Mouse (Mus musculus): ENCODE measurements at regions not wholly inside any gene's neighbourhood (a gene's known extent, or its start where the extent isn't known, plus 50 kb on each side); places are given as distances from the start of the nearest gene placed in this dataset.

DNA sequence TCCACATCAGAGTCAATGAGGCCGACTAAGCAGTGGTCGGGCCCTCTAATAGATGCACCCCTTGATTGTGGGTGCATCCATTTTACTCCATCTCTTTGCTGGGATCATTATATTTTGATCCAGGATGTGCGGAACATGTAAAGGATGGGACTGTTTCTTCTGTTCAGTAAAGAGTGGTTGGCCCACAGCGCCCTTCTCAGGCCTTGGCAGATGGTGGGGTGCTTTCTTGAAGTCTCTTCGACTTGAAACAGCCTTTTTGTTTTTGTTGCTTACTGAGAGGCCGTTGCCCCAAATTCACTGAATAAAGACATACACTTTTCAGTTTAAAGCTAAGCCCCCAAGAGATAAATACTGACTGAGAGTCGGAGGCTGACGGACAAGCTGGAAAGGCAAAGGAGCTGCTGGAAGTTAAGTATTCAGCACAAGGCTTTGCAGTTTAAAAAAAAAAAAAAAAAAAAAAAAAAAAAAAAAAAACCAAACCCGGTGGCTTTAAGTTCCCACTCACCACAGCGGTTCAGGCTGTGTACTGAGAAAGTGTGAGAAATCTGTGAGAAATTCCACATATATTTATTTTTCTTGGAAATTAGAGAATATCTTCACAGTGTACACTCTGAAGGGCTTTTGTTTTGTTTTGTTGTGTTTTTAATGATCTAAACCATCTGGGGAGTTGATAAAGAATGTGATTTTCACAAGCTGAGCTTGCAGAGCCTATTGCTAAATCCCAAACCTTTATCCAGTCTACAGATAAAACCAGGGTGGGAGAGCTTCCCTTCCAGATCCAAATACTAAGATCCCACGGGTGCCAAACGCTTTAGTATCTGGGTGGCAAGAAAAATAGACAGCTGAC, 285.3 kb upstream of the Mpdz start:
- peaks cover 6% of the 10 kb centered on the region for H3K4me1 ChIP-seq (ENCODE audit: control insufficient read depth, insufficient read depth, low read length)
- H3K27ac ChIP-seq (ENCODE audit: insufficient read depth, low read depth, low read length), result no peak overlapping the region
- WGBS, result 35% methylated on average over 12 of the region's 12 CpGs
- no peak overlapping the region for H3K4me3 ChIP-seq (ENCODE audit: insufficient read depth, low read depth, low read length)
- no peak for TF ChIP-seq POLR2A (IDR thresholded peaks at IDR 0.05; ENCODE audit: insufficient read depth, low read depth, low read length)
- no peak for TF ChIP-seq CTCF (IDR thresholded peaks at IDR 0.05; ENCODE audit: insufficient read depth, low read depth, low read length)

DNA sequence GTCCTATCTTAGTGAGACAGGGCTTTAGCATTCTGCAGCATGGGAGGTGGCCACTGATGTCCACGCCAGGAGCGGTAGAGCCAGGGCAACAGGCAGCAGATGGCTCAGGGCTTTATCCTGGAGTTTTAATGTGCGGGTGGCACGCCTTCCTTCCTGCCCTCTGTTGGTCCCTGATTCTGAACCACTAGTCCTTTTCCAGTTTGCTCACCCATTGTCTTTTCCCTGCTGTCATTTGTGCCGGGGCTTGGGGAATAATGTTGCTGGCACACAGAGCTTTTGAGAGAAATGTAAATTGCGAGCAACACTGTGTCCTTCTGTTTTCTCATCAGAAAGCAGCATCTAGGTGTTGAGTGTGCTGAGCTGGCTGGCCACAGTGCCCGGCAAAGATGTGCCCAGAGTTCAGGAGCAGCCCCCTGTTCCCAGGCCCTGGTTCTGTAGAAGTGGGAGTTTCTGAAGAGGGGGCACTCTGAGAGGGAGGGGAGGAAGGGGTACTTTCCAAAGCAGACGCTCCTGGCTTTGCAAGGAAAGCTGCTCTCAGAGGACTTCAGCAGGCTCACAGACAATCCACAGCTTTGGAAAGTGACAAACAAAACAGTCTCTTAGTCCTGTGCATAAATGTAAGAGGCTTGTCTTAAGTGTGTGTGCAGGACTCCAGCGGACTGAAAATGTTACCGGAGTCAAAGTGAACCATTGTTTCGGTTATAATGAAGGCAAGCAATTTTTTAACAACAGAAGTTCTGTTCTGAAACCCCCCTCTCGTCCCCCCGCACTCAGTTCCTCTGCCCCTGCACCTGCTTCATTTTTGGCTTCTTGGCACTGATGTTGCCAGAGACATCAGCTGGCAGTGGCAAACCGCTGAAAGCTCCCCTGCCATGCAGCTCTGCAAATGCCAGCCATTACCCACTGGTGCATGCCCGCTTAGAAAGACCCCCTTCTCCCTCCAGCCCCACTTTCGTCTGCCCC, 284.4 kb upstream of the Mpdz start:
- Histone ChIP-seq H3K4me1 (ENCODE audit: control insufficient read depth, insufficient read depth, low read length) (peaks cover 6% of the 10 kb centered on the region), H3K4me3 (ENCODE audit: insufficient read depth, low read depth, low read length) (no peak overlapping the region), H3K27ac (ENCODE audit: insufficient read depth, low read depth, low read length) (no peak overlapping the region)
- TF ChIP-seq POLR2A (IDR thresholded peaks at IDR 0.05; ENCODE audit: insufficient read depth, low read depth, low read length), result no peak
- TF ChIP-seq CTCF (IDR thresholded peaks at IDR 0.05; ENCODE audit: insufficient read depth, low read depth, low read length), result no peak
- WGBS, result 38% methylated on average over 16 of the region's 16 CpGs

DNA sequence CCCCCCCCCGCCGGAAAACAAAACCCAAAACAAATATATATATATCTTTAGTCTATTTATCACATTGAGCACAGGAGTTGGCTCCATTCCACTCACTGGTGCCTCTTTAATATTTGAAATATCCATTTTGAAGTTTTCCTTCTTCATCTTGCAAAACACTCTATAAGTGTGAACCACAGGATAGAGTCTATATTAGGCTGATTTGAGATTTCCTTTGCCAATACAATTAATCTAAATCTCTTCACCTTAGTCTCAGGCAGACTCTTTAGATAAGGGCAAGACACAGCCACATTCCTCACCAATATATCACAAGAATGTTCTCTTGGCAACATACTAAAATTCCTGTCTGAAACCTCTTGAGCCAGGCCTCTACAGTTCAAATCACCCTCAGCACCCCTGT, 282.1 kb upstream of the Mpdz start:
- H3K27ac ChIP-seq (ENCODE audit: insufficient read depth, low read depth, low read length), result no peak overlapping the region
- H3K4me3 ChIP-seq (ENCODE audit: insufficient read depth, low read depth, low read length), result no peak overlapping the region
- WGBS, result 100% methylated on average over 2 of the region's 2 CpGs
- TF ChIP-seq CTCF (IDR thresholded peaks at IDR 0.05; ENCODE audit: insufficient read depth, low read depth, low read length), result no peak
- TF ChIP-seq POLR2A (IDR thresholded peaks at IDR 0.05; ENCODE audit: insufficient read depth, low read depth, low read length), result no peak
- peaks cover 6% of the 10 kb centered on the region for H3K4me1 ChIP-seq (ENCODE audit: control insufficient read depth, insufficient read depth, low read length)

DNA sequence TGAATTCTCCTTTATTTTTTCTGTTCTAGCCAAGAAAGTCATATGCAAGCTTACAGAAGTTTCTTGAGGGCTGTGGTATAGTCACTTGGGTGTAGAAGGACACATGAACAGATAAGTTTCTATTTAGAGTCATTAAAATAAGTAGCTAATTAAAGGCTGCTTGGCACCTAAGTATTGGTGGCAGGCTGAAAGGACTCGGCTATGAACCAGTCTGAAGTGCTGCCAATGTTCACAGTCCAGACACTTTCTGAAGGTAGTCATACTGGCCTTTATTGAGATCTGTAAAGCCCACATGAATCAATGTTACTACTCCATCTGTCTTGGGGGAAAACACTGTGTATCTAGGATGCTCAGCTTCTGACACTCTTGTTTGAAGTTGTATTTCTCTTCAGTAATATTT, 269.8 kb upstream of the Mpdz start:
- H3K4me3 ChIP-seq (ENCODE audit: insufficient read depth, low read depth, low read length), result no peak overlapping the region
- H3K4me1 ChIP-seq (ENCODE audit: control insufficient read depth, insufficient read depth, low read length), result no peaks in the 10 kb centered on the region
- TF ChIP-seq POLR2A (IDR thresholded peaks at IDR 0.05; ENCODE audit: insufficient read depth, low read depth, low read length) (no peak), CTCF (IDR thresholded peaks at IDR 0.05; ENCODE audit: insufficient read depth, low read depth, low read length) (no peak)
- 38% methylated on average over 1 of the region's 1 CpGs for WGBS
- no peak overlapping the region for H3K27ac ChIP-seq (ENCODE audit: insufficient read depth, low read depth, low read length)

DNA sequence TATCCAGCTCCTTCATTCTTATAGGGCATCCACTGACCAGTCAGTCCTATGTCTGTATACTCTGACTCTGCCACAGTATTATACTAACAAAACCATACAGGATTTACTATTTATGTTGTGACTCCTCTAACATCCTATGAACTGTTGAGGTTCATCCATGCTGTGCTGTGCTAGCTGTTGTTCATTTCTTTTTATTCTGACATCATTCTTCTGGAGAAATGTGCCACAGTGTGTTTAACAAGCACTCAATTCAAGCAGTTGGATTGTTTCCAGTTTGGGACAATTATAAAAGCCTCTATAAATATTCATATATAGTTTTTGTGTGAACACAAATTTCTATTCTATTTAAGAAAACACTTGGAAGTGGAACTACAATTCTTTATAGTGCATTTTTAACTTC, 252.6 kb upstream of the Mpdz start:
- Histone ChIP-seq H3K4me3 (ENCODE audit: insufficient read depth, low read depth, low read length) (no peak overlapping the region), H3K4me1 (ENCODE audit: control insufficient read depth, insufficient read depth, low read length) (no peaks in the 10 kb centered on the region), H3K27ac (ENCODE audit: insufficient read depth, low read depth, low read length) (no peak overlapping the region)
- no peak for TF ChIP-seq CTCF (IDR thresholded peaks at IDR 0.05; ENCODE audit: insufficient read depth, low read depth, low read length)
- no peak for TF ChIP-seq POLR2A (IDR thresholded peaks at IDR 0.05; ENCODE audit: insufficient read depth, low read depth, low read length)

DNA sequence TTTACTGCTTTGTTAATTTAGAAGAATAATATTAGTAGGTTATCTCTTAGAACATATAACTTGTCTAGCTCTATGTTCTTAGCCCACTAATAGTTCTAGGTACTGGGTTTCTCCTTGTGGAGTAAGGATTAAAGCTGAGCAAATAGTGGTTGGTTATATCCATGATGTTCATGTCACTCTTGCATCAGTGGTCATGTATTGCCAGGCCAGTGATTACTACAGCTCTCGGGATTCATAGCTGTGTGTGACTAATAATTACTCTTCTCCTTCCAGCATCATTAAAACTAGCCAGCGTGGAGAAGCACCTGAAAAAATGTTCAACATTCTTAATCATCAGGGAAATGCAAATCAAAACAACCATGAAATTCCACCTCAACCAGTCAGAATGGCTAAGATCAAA, 234.6 kb upstream of the Mpdz start:
- H3K4me3 ChIP-seq (ENCODE audit: insufficient read depth, low read depth, low read length), result no peak overlapping the region
- no peaks in the 10 kb centered on the region for H3K4me1 ChIP-seq (ENCODE audit: control insufficient read depth, insufficient read depth, low read length)
- no peak overlapping the region for H3K27ac ChIP-seq (ENCODE audit: insufficient read depth, low read depth, low read length)
- 90% methylated on average over 2 of the region's 2 CpGs for WGBS
- TF ChIP-seq POLR2A (IDR thresholded peaks at IDR 0.05; ENCODE audit: insufficient read depth, low read depth, low read length), result no peak

DNA sequence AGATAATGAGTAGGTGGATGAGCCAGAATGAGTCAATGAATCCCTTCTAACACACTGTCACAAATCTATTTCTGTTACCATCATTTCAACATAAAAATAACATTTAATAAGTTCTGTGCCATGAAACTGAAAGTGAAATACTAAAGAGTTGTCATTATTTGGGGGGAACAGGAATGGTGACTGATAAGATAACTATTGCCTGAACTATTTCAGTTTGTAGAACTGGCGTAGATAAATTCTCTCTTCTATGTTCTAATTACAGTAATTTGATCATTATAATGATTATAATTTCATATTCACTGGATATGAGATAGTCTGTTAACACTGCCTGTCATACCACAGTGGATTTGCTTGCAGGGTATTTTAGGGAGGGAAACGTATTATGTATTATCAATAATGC, 232.3 kb upstream of the Mpdz start:
- TF ChIP-seq CTCF (IDR thresholded peaks at IDR 0.05; ENCODE audit: insufficient read depth, low read depth, low read length) (no peak), POLR2A (IDR thresholded peaks at IDR 0.05; ENCODE audit: insufficient read depth, low read depth, low read length) (no peak)
- 45% methylated on average over 2 of the region's 2 CpGs for WGBS
- Histone ChIP-seq H3K4me3 (ENCODE audit: insufficient read depth, low read depth, low read length) (no peak overlapping the region), H3K27ac (ENCODE audit: insufficient read depth, low read depth, low read length) (no peak overlapping the region), H3K4me1 (ENCODE audit: control insufficient read depth, insufficient read depth, low read length) (no peaks in the 10 kb centered on the region)

DNA sequence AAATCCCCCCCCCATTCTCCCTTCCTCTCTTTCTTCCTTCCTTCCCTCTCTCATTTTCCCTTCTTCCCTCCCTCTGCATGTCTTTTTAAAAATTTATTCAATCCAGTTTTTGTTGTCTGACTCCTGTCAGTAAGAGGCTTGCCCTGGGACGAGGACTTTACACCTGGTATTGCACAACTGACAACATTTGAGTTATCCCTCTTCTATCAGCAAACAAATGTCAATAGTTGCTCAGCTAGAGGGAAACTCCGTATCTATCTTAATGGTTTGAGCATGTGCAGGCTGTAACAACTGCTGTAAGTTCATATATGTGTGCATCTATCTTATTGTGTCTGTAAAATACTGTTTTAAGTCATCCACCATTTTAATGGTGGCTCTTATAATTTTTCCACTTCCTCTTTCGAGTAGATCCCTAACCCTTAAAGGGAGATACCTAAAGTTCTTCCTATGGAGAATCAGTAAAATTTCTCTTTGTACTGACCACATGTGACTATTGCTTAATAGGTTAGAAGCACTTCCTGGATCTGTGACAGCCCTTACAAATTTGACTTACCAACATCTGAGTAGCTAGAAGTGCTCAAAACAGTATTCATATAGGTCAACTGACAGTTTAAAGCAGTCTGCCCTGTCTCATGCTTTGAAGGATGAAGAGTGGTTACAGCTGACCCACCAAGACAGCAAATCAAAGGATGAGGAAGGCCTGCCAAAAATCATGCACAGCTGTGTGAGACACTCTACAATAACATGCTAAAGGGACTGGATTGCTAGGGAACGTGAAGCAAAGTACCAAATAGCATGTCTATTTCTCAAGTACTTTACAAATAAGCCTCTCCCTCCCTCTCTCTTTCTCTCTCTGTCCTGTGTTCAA, 231.0 kb upstream of the Mpdz start:
- TF ChIP-seq CTCF (IDR thresholded peaks at IDR 0.05; ENCODE audit: insufficient read depth, low read depth, low read length) (no peak), POLR2A (IDR thresholded peaks at IDR 0.05; ENCODE audit: insufficient read depth, low read depth, low read length) (no peak)
- Histone ChIP-seq H3K4me1 (ENCODE audit: control insufficient read depth, insufficient read depth, low read length) (no peaks in the 10 kb centered on the region), H3K4me3 (ENCODE audit: insufficient read depth, low read depth, low read length) (no peak overlapping the region), H3K27ac (ENCODE audit: insufficient read depth, low read depth, low read length) (no peak overlapping the region)
- WGBS, result 86% methylated on average over 4 of the region's 4 CpGs

All from olfactory bulb, adult 2 months (tissue).